12 mouse cellular contexts compared by ENCODE assay signal in the genomic region with DNA sequence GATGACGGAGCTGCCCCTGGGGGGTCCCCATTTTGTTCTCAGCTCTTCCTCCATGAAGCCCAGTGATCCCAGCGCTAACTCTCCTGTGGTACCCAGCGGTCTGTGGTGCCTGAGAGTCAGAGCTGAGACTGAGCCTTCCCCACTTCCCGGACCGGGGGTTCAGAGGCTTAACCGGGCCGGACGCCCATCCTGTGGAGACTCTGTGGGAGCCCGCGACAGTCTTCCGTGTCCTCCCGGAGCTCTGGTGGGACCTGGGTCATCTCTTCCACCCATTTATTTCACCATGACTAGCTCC. TPM values are rescaled to one million over a fixed set of nuclear protein-coding genes. Genes with fewer than 3 reads are reported as not detected.
A peak's percentile ranks its signal among the peaks of the same experiment; 100 is the strongest.
DNase-seq lines count a peak whose midpoint lies in the region; ATAC-seq and TF ChIP-seq lines count a peak whose summit lies in the region.
"Had no signal": no experiment of that assay in that cellular context is flagged by ENCODE, and none has a peak within 500 bp of the region (broad histone marks: within the 10 kb centered on the region; RNA-seq: fewer than 3 reads in every experiment).

No protein-coding gene starts in this region.

- H3K4me1 ChIP-seq in heart, postnatal 0 days (ENCODE audit: control insufficient read depth, insufficient read depth) = no peaks in the 10 kb centered on the region
- H3K4me1 ChIP-seq in heart, adult 2 months (ENCODE audit: control insufficient read depth, insufficient read depth, low read length) = no peaks in the 10 kb centered on the region
- H3K4me1 ChIP-seq in forebrain, embryonic 14.5 days (ENCODE audit: control insufficient read depth, insufficient read depth, low read length) = peaks cover 4% of the 10 kb centered on the region; the same call in 1 of the 2 replicates
- H3K4me1 ChIP-seq in limb, embryonic 12.5 days (replicated peaks) = 0 out of 2 replicates have a peak, but pooled peaks cover 10% of the 10 kb centered on the region
- peaks cover 24% of the 10 kb centered on the region for H3K4me1 ChIP-seq in neural tube, embryonic 13.5 days (replicated peaks)

- no peaks in the 10 kb centered on the region for H3K36me3 ChIP-seq in heart, postnatal 0 days (replicated peaks; ENCODE audit: control insufficient read depth, insufficient read depth, low read length)
- no peaks in the 10 kb centered on the region for H3K36me3 ChIP-seq in heart, adult 2 months (ENCODE audit: control insufficient read depth, insufficient read depth, low read length)
- no peaks in the 10 kb centered on the region for H3K36me3 ChIP-seq in forebrain, embryonic 14.5 days (ENCODE audit: control insufficient read depth, insufficient read depth, low read length)
- no peaks in the 10 kb centered on the region for H3K36me3 ChIP-seq in limb, embryonic 12.5 days
- no peaks in the 10 kb centered on the region for H3K36me3 ChIP-seq in neural tube, embryonic 13.5 days
- H3K36me3 ChIP-seq: intestine, embryonic 15.5 days had no signal

- no peak for ATAC-seq in heart, postnatal 0 days (ENCODE audit: insufficient read depth, low read depth)
- ATAC-seq in forebrain, embryonic 14.5 days = no peak
- ATAC-seq in limb, embryonic 12.5 days (ENCODE audit: insufficient number of reproducible peaks, insufficient read depth, low FRiP score, low TSS enrichment, low read depth) = no peak
- no peak for ATAC-seq in neural tube, embryonic 13.5 days (ENCODE audit: low read depth)
- ATAC-seq: intestine, embryonic 15.5 days had no signal

- H3K9ac ChIP-seq in heart, postnatal 0 days (replicated peaks; ENCODE audit: low read depth, low read length) = no peak overlapping the region
- no peak overlapping the region for H3K9ac ChIP-seq in heart, adult 2 months (ENCODE audit: low read depth, low read length)
- no peak overlapping the region for H3K9ac ChIP-seq in forebrain, embryonic 14.5 days (ENCODE audit: low read length)
- no peak overlapping the region for H3K9ac ChIP-seq in limb, embryonic 12.5 days (replicated peaks)
- no peak overlapping the region for H3K9ac ChIP-seq in neural tube, embryonic 13.5 days
- H3K9ac ChIP-seq: intestine, embryonic 15.5 days had no signal

- no peaks in the 10 kb centered on the region for H3K27me3 ChIP-seq in heart, postnatal 0 days (ENCODE audit: control insufficient read depth, insufficient read depth, low read length)
- H3K27me3 ChIP-seq in heart, adult 2 months (ENCODE audit: control insufficient read depth, insufficient read depth, low read length) = no peaks in the 10 kb centered on the region
- H3K27me3 ChIP-seq in forebrain, embryonic 14.5 days (replicated peaks; ENCODE audit: control insufficient read depth, insufficient read depth, low read length) = no peaks in the 10 kb centered on the region
- H3K27me3 ChIP-seq in limb, embryonic 12.5 days = peaks cover 19% of the 10 kb centered on the region
- H3K27me3 ChIP-seq in neural tube, embryonic 13.5 days = no peaks in the 10 kb centered on the region
- H3K27me3 ChIP-seq: CH12.LX; intestine, embryonic 15.5 days had no signal

- intact Hi-C loops in heart, adult 2 months (cut with DNase I) = no loop called here

- no peak for TF ChIP-seq POLR2A in heart, adult 2 months (IDR thresholded peaks at IDR 0.05; ENCODE audit: insufficient read depth, low read depth, low read length)

- TF ChIP-seq EP300 in heart, postnatal 0 days (IDR thresholded peaks at IDR 0.05; ENCODE audit: low read depth) = no peak
- TF ChIP-seq EP300 in heart, adult 2 months (IDR thresholded peaks at IDR 0.05; ENCODE audit: insufficient read depth, low read depth, low read length) = no peak

- no peaks in the 10 kb centered on the region for H3K79me2 ChIP-seq in heart, adult 2 months (replicated peaks; ENCODE audit: control insufficient read depth, insufficient read depth, low read length)

- H3K4me3 ChIP-seq in heart, postnatal 0 days (ENCODE audit: low read depth, low read length) = no peak overlapping the region; the same call in 1 of the 2 replicates
- no peak overlapping the region for H3K4me3 ChIP-seq in heart, adult 2 months
- H3K4me3 ChIP-seq in forebrain, embryonic 14.5 days (ENCODE audit: low read depth, low read length) = no peak overlapping the region
- no peak overlapping the region for H3K4me3 ChIP-seq in limb, embryonic 12.5 days (replicated peaks)
- H3K4me3 ChIP-seq in neural tube, embryonic 13.5 days = no peak overlapping the region
- H3K4me3 ChIP-seq: intestine, embryonic 15.5 days; myocyte had no signal

- peak overlapping the region; percentile 15; the same call in 1 of the 2 replicates for H3K4me2 ChIP-seq in heart, postnatal 0 days (ENCODE audit: low read depth, low read length)
- H3K4me2 ChIP-seq in forebrain, embryonic 14.5 days (ENCODE audit: low read length) = peak overlapping the region; percentile 27
- peak overlapping the region; percentile 7; the same call in 1 of the 2 replicates for H3K4me2 ChIP-seq in limb, embryonic 12.5 days
- H3K4me2 ChIP-seq in neural tube, embryonic 13.5 days = peak overlapping the region; percentile 32; the same call in 1 of the 2 replicates
- H3K4me2 ChIP-seq: intestine, embryonic 15.5 days had no signal

- WGBS in heart, postnatal 0 days = 25% methylated on average over 12 of the region's 12 CpGs
- WGBS in heart, adult 2 months = 23% methylated on average over 12 of the region's 12 CpGs
- 14% methylated on average over 12 of the region's 12 CpGs for WGBS in forebrain, embryonic 14.5 days
- WGBS in limb, embryonic 12.5 days = 21% methylated on average over 12 of the region's 12 CpGs
- WGBS in neural tube, embryonic 13.5 days = 19% methylated on average over 12 of the region's 12 CpGs

- no peak for DNase-seq in heart, postnatal 0 days (ENCODE audit: low spot score)
- no peak for DNase-seq in heart, adult 2 months
- no peak for DNase-seq in forebrain, embryonic 14.5 days (ENCODE audit: low spot score)
- DNase-seq in Muller cell, postnatal 12 days (ENCODE audit: inconsistent ontology term) = no peak
- no peak for DNase-seq in frontal cortex, postnatal 36 days (ENCODE audit: low spot score in 2 of 2)
- no peak for DNase-seq in adipocyte (ENCODE audit: low spot score)
- DNase-seq: lung, postnatal 10 days had no signal

- H3K9me3 ChIP-seq in heart, postnatal 0 days (replicated peaks; ENCODE audit: control insufficient read depth, low read length) = no peaks in the 10 kb centered on the region
- H3K9me3 ChIP-seq in forebrain, embryonic 14.5 days (replicated peaks; ENCODE audit: control insufficient read depth, low read length) = no peaks in the 10 kb centered on the region
- no peaks in the 10 kb centered on the region for H3K9me3 ChIP-seq in limb, embryonic 12.5 days
- no peaks in the 10 kb centered on the region for H3K9me3 ChIP-seq in neural tube, embryonic 13.5 days
- H3K9me3 ChIP-seq: intestine, embryonic 15.5 days had no signal

- no peak overlapping the region for H3K27ac ChIP-seq in heart, postnatal 0 days (ENCODE audit: low read depth)
- H3K27ac ChIP-seq in heart, adult 2 months = no peak overlapping the region
- H3K27ac ChIP-seq in forebrain, embryonic 14.5 days (ENCODE audit: low read depth, low read length) = no peak overlapping the region
- H3K27ac ChIP-seq in limb, embryonic 12.5 days = no peak overlapping the region
- H3K27ac ChIP-seq in neural tube, embryonic 13.5 days (replicated peaks) = no peak overlapping the region
- H3K27ac ChIP-seq: intestine, embryonic 15.5 days had no signal

- no peak for TF ChIP-seq CTCF in heart, postnatal 0 days (IDR thresholded peaks at IDR 0.05; ENCODE audit: low read depth)
- no peak for TF ChIP-seq CTCF in heart, adult 2 months (IDR thresholded peaks at IDR 0.05)

RNA-seq across cellular contexts. Expression of a gene that starts 41.1 kb away (rescaled TPM):
- total RNA-seq in heart, postnatal 0 days (2014; rRNA removed; ENCODE audit: low replicate concordance) = 18.4 and 34.1 TPM in 2 replicates
- 29.5 and 32.1 TPM in 2 replicates for polyA plus RNA-seq in heart, postnatal 0 days (2015; fragmentation: Nextera tagmentation; extraction: Ambion mirVana)
- 10 to 100 TPM; 28.7 to 34.5 TPM for total RNA-seq in heart, adult 2 months (2021)
- 12.2 and 17.0 TPM in 2 replicates for polyA plus RNA-seq in heart, adult 2 months (2012; rRNA removed)
- polyA plus RNA-seq in forebrain, embryonic 14.5 days (2014; fragmentation: Nextera tagmentation; extraction: Ambion mirVana) = 17.5 and 21.8 TPM in 2 replicates
- 47.4 and 49.4 TPM in 2 replicates for polyA plus RNA-seq in limb, embryonic 12.5 days (2016; fragmentation: Nextera tagmentation; extraction: Ambion mirVana)
- polyA plus RNA-seq in neural tube, embryonic 13.5 days (2015; fragmentation: Nextera tagmentation; extraction: Ambion mirVana) = 33.2 and 36.3 TPM in 2 replicates
